Mouse (Mus musculus): ENCODE measurements around the gene Ccdc17.

Gene Ccdc17

GRCm38 (mm10) chr4:116596379-116596778 is at the start of gene Ccdc17:
TSS of gene Ccdc17 (plus strand) at chr4:116596654.
- in situ Hi-C loops (cut with MboI, MseI): loop anchor here (5.0 kb wide), 1 partner anchor 101 kb away; no protein-coding TSS in a partner anchor

GRCm38 (mm10) chr4:116550432-116550831 is 46.0 kb upstream of the Ccdc17 start:
- in situ Hi-C loops (cut with MboI, MseI): no loop called here

- in situ Hi-C loops (cut with MboI, MseI): no loop called here
Observed at GRCm38 (mm10) chr4:116553035-116553434, 43.4 kb upstream of the Ccdc17 start.

- in situ Hi-C loops (cut with MboI, MseI): no loop called here
Observed at GRCm38 (mm10) chr4:116555413-116556300, 40.8 kb upstream of the Ccdc17 start, which contains the start of gene Tmem69. TSS of gene Tmem69 (minus strand) at chr4:116555936.

- in situ Hi-C loops (cut with MboI, MseI): no loop called here
Observed at GRCm38 (mm10) chr4:116556561-116557305, 39.7 kb upstream of the Ccdc17 start.

- in situ Hi-C loops (cut with MboI, MseI): no loop called here
Observed at GRCm38 (mm10) chr4:116557306-116558121, 38.9 kb upstream of the Ccdc17 start, which contains the start of gene Gpbp1l1. TSS of gene Gpbp1l1 (plus strand) at chr4:116557658.

GRCm38 (mm10) chr4:116558151-116558882 is 38.1 kb upstream of the Ccdc17 start:
- in situ Hi-C loops (cut with MboI, MseI): no loop called here

GRCm38 (mm10) chr4:116595793-116596192 is 661 bp upstream of the Ccdc17 start:
- in situ Hi-C loops (cut with MboI, MseI): loop anchor here (5.0 kb wide), 1 partner anchor 102 kb away; no protein-coding TSS in a partner anchor

GRCm38 (mm10) chr4:116596978-116597881 is 776 bp downstream of the Ccdc17 start:
- in situ Hi-C loops (cut with MboI, MseI): loop anchor here (5.0 kb wide), 1 partner anchor 100 kb away; no protein-coding TSS in a partner anchor

GRCm38 (mm10) chr4:116612621-116613020 is 16.2 kb downstream of the Ccdc17 start:
- in situ Hi-C loops (cut with MboI, MseI): no loop called here

GRCm38 (mm10) chr4:116615237-116615636 is 18.8 kb downstream of the Ccdc17 start:
- in situ Hi-C loops (cut with MboI, MseI): no loop called here

- in situ Hi-C loops (cut with MboI, MseI): no loop called here
Observed at GRCm38 (mm10) chr4:116624831-116625230, 28.4 kb downstream of the Ccdc17 start.

GRCm38 (mm10) chr4:116626658-116627358 is 30.4 kb downstream of the Ccdc17 start:
- in situ Hi-C loops (cut with MboI, MseI): no loop called here

- in situ Hi-C loops (cut with MboI, MseI): no loop called here
Observed at GRCm38 (mm10) chr4:116627359-116627716, 30.9 kb downstream of the Ccdc17 start.

- in situ Hi-C loops (cut with MboI, MseI): no loop called here
Observed at GRCm38 (mm10) chr4:116627722-116628662, 31.5 kb downstream of the Ccdc17 start, which contains the start of gene Nasp. TSS of gene Nasp (minus strand) at chr4:116627941.

- in situ Hi-C loops (cut with MboI, MseI): no loop called here
Observed at GRCm38 (mm10) chr4:116635197-116635596, 38.7 kb downstream of the Ccdc17 start.

- in situ Hi-C loops (cut with MboI, MseI): no loop called here
Observed at GRCm38 (mm10) chr4:116638821-116639220, 42.4 kb downstream of the Ccdc17 start.

GRCm38 (mm10) chr4:116642071-116642470 is 45.6 kb downstream of the Ccdc17 start:
- in situ Hi-C loops (cut with MboI, MseI): loop anchor here (5.0 kb wide), 1 partner anchor 50 kb away; no protein-coding TSS in a partner anchor
